Mouse (Mus musculus) liver, embryonic 14.5 days (tissue): ENCODE results near the gene Piezo1. TPM values are rescaled to one million over a fixed set of nuclear protein-coding genes. Genes with fewer than 3 reads are reported as not detected.

Experiments used
- ATAC-seq: fragments of 200-750 bp; cut with Nextera tagmentation; 2 replicates; pipeline ENCODE4 v1.8.0; 2017; ENCODE audit warnings: moderate number of reproducible peaks, mild to moderate bottlenecking, moderate library complexity; ENCODE audit not compliant: insufficient read depth
- DNase-seq, 3 experiments: peaks; one replicate each; pipeline ENCODE4 v3.0.0-alpha.2; 2012 to 2013; ENCODE audit warnings: low read depth in 3 of 3, low spot score in 3 of 3
- H3K27ac ChIP-seq: fragments of 300-500 bp; sonication (generic); 2 replicates; pipeline ENCODE4 v1.5.1; 2014; ENCODE audit warnings: moderate library complexity, mild to moderate bottlenecking, control low read depth, inconsistent platforms
- H3K27me3 ChIP-seq: fragments of 300-500 bp; sonication (generic); 2 replicates; pipeline ENCODE4 v1.6.1; 2014; ENCODE audit warnings: mild to moderate bottlenecking, low read length, moderate library complexity; ENCODE audit not compliant: control insufficient read depth, insufficient read depth
- H3K36me3 ChIP-seq: fragments of 300-500 bp; sonication (generic); replicated peaks from 2 replicates; pipeline ENCODE4 v1.6.1; 2014; ENCODE audit warnings: low read depth; ENCODE audit not compliant: control insufficient read depth, insufficient read depth
- H3K4me1 ChIP-seq, 2 experiments: fragments of 200-500 bp in 1 of 2; fragments of 300-500 bp in 1 of 2; sonication (generic) in 1 of 2; replicated peaks; 2 replicates each; pipeline ENCODE4 v1.6.1; 2012 to 2014; ENCODE audit warnings: antibody characterized with exemption in 1 of 2, inconsistent platforms in 1 of 2, low read length in 1 of 2; ENCODE audit not compliant: control insufficient read depth in 2 of 2, insufficient read depth in 2 of 2
- H3K4me2 ChIP-seq: fragments of 300-500 bp; sonication (generic); 2 replicates; pipeline ENCODE4 v1.6.1; 2014; ENCODE audit warnings: low read depth, mild to moderate bottlenecking, control low read depth, moderate library complexity
- H3K4me3 ChIP-seq, 2 experiments: fragments of 200-500 bp in 1 of 2; fragments of 300-500 bp in 1 of 2; sonication (generic) in 1 of 2; 2 replicates each; pipeline ENCODE4 v1.5.1; 2012 to 2014; ENCODE audit warnings: low read depth in 2 of 2, low read length in 2 of 2, mild to moderate bottlenecking in 2 of 2, control low read depth in 1 of 2, inconsistent platforms in 1 of 2, moderate library complexity in 1 of 2; ENCODE audit not compliant: insufficient read depth in 1 of 2
- H3K9ac ChIP-seq: fragments of 300-500 bp; sonication (generic); replicated peaks from 2 replicates; pipeline ENCODE4 v1.6.1; 2014; ENCODE audit warnings: mild to moderate bottlenecking, control low read depth, moderate library complexity
- H3K9me3 ChIP-seq: fragments of 300-500 bp; sonication (generic); 2 replicates; pipeline ENCODE4 v1.6.1; 2016; ENCODE audit warnings: low read length, mixed read lengths; ENCODE audit not compliant: control insufficient read depth
- CTCF ChIP-seq: IDR thresholded peaks from 2 replicates; pipeline ENCODE4 v1.5.1; 2016; ENCODE audit warnings: antibody characterized with exemption, low read depth, control low read depth
- EP300 ChIP-seq: IDR thresholded peaks from 2 replicates; pipeline ENCODE4 v1.6.1; 2016; ENCODE audit warnings: antibody characterized with exemption, low read depth
- WGBS: fragments of 180-500 bp; shearing (Covaris S2); extraction: QIAGEN DNeasy Blood & Tissue Kit; methylation state at CpG from one replicate; pipeline ENCODE4 v1.1.7; 2014; ENCODE audit not compliant: insufficient replicate concordance; 5-methylcytosine and 5-hydroxymethylcytosine counted together
- polyA plus RNA-seq, 2 experiments: library from polyadenylated mRNA; depleted of rRNA in 1 of 2; stranded (reverse) in 1 of 2; unstranded in 1 of 2; fragments of >200 nt; fragmentation: Nextera tagmentation in 1 of 2; extraction: Ambion mirVana in 1 of 2; gene quantifications; 2 replicates each; pipeline versions ENCODE4 v1.2.1 to v1.2.3; 2012 to 2014

Piezo1 gene
- polyA plus RNA-seq, 2 experiments = 12.6 to 60.9 TPM

GRCm38 (mm10) chr8:122457171-122457570 is 94.0 kb downstream of the Piezo1 start:
- no peak overlapping the region for H3K9ac ChIP-seq
- H3K36me3 ChIP-seq = no peaks in the 10 kb centered on the region
- H3K27ac ChIP-seq = no peak overlapping the region
- H3K4me1 ChIP-seq = peaks cover 0 to 9% of the 10 kb centered on the region in 2 experiments; a peak in 2 of 4 replicates
- H3K4me2 ChIP-seq = no peak overlapping the region
- no peaks in the 10 kb centered on the region for H3K9me3 ChIP-seq
- TF ChIP-seq CTCF (no peak), EP300 (no peak)
- no peak overlapping the region for H3K4me3 ChIP-seq
- 73% methylated on average over 11 of the region's 11 CpGs for WGBS
- H3K27me3 ChIP-seq = peaks cover 27% of the 10 kb centered on the region
- DNase-seq = no peak
- no peak for ATAC-seq

- WGBS = 73% methylated on average over 6 of the region's 6 CpGs
- H3K4me3 ChIP-seq = no peak overlapping the region
- DNase-seq (no peak), ATAC-seq (no peak)
- no peaks in the 10 kb centered on the region; a peak in 1 of 4 replicates for H3K4me1 ChIP-seq
- H3K27ac ChIP-seq = no peak overlapping the region
- no peaks in the 10 kb centered on the region for H3K9me3 ChIP-seq
- H3K27me3 ChIP-seq = peaks cover 4% of the 10 kb centered on the region
- H3K36me3 ChIP-seq = no peaks in the 10 kb centered on the region
- no peak overlapping the region for H3K4me2 ChIP-seq
- no peak for TF ChIP-seq EP300
- TF ChIP-seq CTCF = no peak
- H3K9ac ChIP-seq = no peak overlapping the region
These were observed 96.7 kb downstream of the Piezo1 start for GRCm38 (mm10) chr8:122454409-122454808.

- Histone ChIP-seq H3K4me3 (no peak overlapping the region), H3K4me2 (no peak overlapping the region), H3K9ac (no peak overlapping the region), H3K4me1 (no peaks in the 10 kb centered on the region; a peak in 1 of 4 replicates), H3K27me3 (no peaks in the 10 kb centered on the region), H3K27ac (no peak overlapping the region), H3K36me3 (no peaks in the 10 kb centered on the region), H3K9me3 (no peaks in the 10 kb centered on the region)
- TF ChIP-seq CTCF (no peak), EP300 (no peak)
- ATAC-seq = no peak
- WGBS = 74% methylated on average over 10 of the region's 10 CpGs
- DNase-seq = no peak
These were observed 99.0 kb downstream of the Piezo1 start for GRCm38 (mm10) chr8:122452154-122452553.

DNA sequence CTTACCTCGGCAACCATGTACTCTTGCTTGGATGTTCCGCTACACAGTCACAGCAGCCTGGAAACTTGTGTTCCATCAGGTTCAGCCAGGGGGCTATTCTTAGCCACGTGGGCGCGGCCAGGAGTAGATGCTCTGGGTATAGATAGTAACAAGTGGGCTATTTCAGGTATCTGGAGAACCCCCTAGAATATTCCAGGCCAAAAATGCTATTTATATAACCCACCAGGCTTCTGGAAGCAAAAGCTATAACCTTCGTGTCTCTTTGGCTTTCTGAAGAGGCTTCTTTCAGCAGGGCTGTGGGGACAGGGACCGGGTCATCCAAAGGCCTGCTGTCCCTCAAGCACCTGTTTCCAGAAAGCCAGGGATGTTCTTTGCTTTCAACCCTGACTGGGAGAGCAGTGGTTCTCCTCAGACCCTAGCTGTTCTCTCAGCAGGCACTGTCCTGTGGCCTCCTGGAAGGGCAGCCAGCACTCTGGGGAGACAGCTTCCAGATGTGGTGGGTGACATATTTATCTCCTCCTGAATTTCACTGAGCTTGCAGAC is 99.9 kb downstream of the Piezo1 start:
- ATAC-seq (no peak), DNase-seq (no peak)
- no peak overlapping the region for H3K9ac ChIP-seq
- no peak overlapping the region for H3K4me2 ChIP-seq
- no peaks in the 10 kb centered on the region for H3K36me3 ChIP-seq
- H3K27me3 ChIP-seq = no peaks in the 10 kb centered on the region
- H3K4me1 ChIP-seq = no peaks in the 10 kb centered on the region; a peak in 1 of 4 replicates
- 60% methylated on average over 7 of the region's 7 CpGs for WGBS
- no peak for TF ChIP-seq EP300
- no peak for TF ChIP-seq CTCF
- no peak overlapping the region for H3K4me3 ChIP-seq
- H3K9me3 ChIP-seq = no peaks in the 10 kb centered on the region
- H3K27ac ChIP-seq = no peak overlapping the region

DNA sequence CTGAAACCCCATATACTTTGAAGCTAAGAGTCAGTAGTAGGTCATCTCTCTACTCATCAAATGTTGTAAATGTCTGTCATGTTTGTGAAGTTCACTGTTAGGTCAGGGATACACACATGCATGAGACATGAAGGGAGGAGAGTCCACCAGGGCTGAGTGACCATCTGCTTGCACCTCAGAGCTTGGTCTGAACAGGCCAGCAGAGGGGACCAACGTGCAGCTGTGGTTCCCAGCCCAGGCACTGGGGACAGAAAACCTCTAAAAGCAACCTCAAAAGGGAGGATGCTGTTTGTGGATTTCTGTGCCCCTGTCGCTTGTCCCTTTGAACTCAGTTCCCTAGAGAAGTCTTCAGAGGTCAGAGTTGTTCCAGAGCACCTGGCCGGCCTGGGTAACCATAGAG is 105.9 kb downstream of the Piezo1 start:
- Histone ChIP-seq H3K9ac (no peak overlapping the region), H3K36me3 (no peaks in the 10 kb centered on the region)
- 53% methylated on average over 3 of the region's 3 CpGs for WGBS

More for the DNA sequence above, 105.9 kb downstream of the Piezo1 start:
- no peak overlapping the region for H3K27ac ChIP-seq
- TF ChIP-seq EP300 (no peak), CTCF (peak; percentile 51; the same call in 1 of the 2 replicates)
- H3K27me3 ChIP-seq = no peaks in the 10 kb centered on the region
- DNase-seq (no peak), ATAC-seq (no peak)
- H3K4me1 ChIP-seq = peaks cover 4 to 10% of the 10 kb centered on the region in 2 experiments; a peak in 3 of 4 replicates
- H3K4me3 ChIP-seq = no peak overlapping the region
- H3K9me3 ChIP-seq = no peaks in the 10 kb centered on the region
- H3K4me2 ChIP-seq = peak overlapping the region; percentile 86
